Mouse (Mus musculus) right cerebral cortex, adult 18-20 months (tissue): ENCODE measurements at regions not wholly inside any gene's neighbourhood (a gene's known extent, or its start where the extent isn't known, plus 50 kb on each side); places are given as distances from the start of the nearest gene placed in this dataset.
A peak's percentile ranks its signal among the peaks of the same experiment; 100 is the strongest.
"Not testable (repeated sequence)": the region's sequence is repeated elsewhere in the genome, so short reads cannot be mapped to it uniquely, and the experiment has no call there.

ENCODE experiments used
- DNase-seq: peaks from one replicate; pipeline ENCODE4 v3.0.0; 2022; ENCODE audit warnings: mixed read lengths

GRCm38 (mm10) chr9:90618154-90618553 is 347.6 kb upstream of the Tbc1d2b start:
- no peak for DNase-seq

- DNase-seq: no peak
Measured at GRCm38 (mm10) chr9:90597894-90598293, 327.3 kb upstream of the Tbc1d2b start.

- DNase-seq: no peak
Measured at GRCm38 (mm10) chr9:90556742-90557141, 286.1 kb upstream of the Tbc1d2b start.

- no peak for DNase-seq
Measured at GRCm38 (mm10) chr9:90556216-90556615, 285.6 kb upstream of the Tbc1d2b start.

GRCm38 (mm10) chr9:90547931-90548330 is 277.3 kb upstream of the Tbc1d2b start:
- no peak for DNase-seq

- peak; percentile 4 for DNase-seq
Measured at GRCm38 (mm10) chr9:90546720-90547119, 276.1 kb upstream of the Tbc1d2b start.

GRCm38 (mm10) chr9:90537683-90538082 is 267.1 kb upstream of the Tbc1d2b start:
- not testable (repeated sequence) for DNase-seq

- no peak for DNase-seq
Measured at GRCm38 (mm10) chr9:90533372-90533771, 262.8 kb upstream of the Tbc1d2b start.

- DNase-seq: no peak
Measured at GRCm38 (mm10) chr9:90521186-90521585, 250.6 kb upstream of the Tbc1d2b start.

GRCm38 (mm10) chr9:90494888-90495287 is 224.3 kb upstream of the Tbc1d2b start:
- no peak for DNase-seq

- no peak for DNase-seq
Measured at GRCm38 (mm10) chr9:90490561-90491152, 220.1 kb upstream of the Tbc1d2b start.

GRCm38 (mm10) chr9:90450579-90450978 is 180.0 kb upstream of the Tbc1d2b start:
- no peak for DNase-seq

- DNase-seq: peak; percentile 19
Measured at GRCm38 (mm10) chr9:90446957-90447356, 176.4 kb upstream of the Tbc1d2b start.

GRCm38 (mm10) chr9:90434902-90435301 is 164.3 kb upstream of the Tbc1d2b start:
- no peak for DNase-seq

- no peak for DNase-seq
Measured at GRCm38 (mm10) chr9:90430898-90431297, 160.3 kb upstream of the Tbc1d2b start.

- no peak for DNase-seq
Measured at GRCm38 (mm10) chr9:90421662-90422061, 151.1 kb upstream of the Tbc1d2b start.

- DNase-seq: no peak
Measured at GRCm38 (mm10) chr9:90419762-90420541, 149.3 kb upstream of the Tbc1d2b start.

GRCm38 (mm10) chr9:90408789-90409188 is 138.2 kb upstream of the Tbc1d2b start:
- no peak for DNase-seq

GRCm38 (mm10) chr9:90407573-90407972 is 137.0 kb upstream of the Tbc1d2b start:
- DNase-seq: no peak

- no peak for DNase-seq
Measured at GRCm38 (mm10) chr9:90388401-90388800, 117.8 kb upstream of the Tbc1d2b start.

GRCm38 (mm10) chr9:90385047-90385446 is 114.4 kb upstream of the Tbc1d2b start:
- no peak for DNase-seq

GRCm38 (mm10) chr9:90380099-90380498 is 109.5 kb upstream of the Tbc1d2b start:
- DNase-seq: no peak

- no peak for DNase-seq
Measured at GRCm38 (mm10) chr9:90369568-90369967, 99.0 kb upstream of the Tbc1d2b start.

- no peak for DNase-seq
Measured at GRCm38 (mm10) chr9:90367745-90368144, 97.1 kb upstream of the Tbc1d2b start.

- no peak for DNase-seq
Measured at GRCm38 (mm10) chr9:90326531-90326930, 55.9 kb upstream of the Tbc1d2b start.
